Mouse (Mus musculus) kidney, postnatal 14 days (tissue): ENCODE measurements at regions not wholly inside any gene's neighbourhood (a gene's known extent, or its start where the extent isn't known, plus 50 kb on each side); places are given as distances from the start of the nearest gene placed in this dataset.

ENCODE experiments used
- DNase-seq: peaks from one replicate; pipeline ENCODE4 v3.0.0; 2022; ENCODE audit warnings: mixed read lengths

DNA sequence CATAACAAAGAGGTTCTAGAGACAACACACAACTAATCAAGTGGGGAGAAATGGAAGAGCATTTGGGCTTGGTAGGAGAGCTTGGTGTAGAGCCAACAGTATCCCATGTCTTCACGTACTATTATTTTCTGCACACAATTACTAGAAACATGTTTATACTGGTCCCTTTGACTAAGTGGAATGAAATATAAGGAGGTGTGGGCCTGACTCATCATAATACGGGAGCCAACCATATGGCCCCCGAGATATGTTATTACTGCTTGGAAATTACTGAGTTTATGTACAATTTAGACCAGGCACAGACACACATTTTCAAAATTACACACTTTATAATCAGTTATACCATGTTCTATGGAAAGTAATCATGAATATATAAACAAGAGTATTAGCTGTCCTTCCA is 92.7 kb upstream of the Sash1 start:
- no peak for DNase-seq

DNA sequence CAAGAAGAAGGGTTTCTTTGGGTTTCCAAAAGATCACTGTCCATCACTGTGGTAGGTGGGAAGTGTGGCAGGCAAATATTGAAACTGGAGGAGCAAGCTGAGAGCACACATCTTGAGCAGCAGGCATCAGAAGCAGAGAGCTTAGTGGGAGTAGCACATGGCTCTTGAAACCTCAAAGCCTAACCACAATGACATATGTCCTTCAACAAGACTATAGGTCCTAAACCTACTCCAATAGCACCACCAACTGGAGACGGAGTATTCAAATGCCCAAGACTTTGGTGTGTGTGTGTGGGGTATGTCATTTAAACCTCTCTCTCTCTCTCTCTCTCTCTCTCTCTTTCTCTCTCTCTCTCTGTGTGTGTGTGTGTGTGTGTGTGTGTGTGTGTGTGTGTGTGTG is 88.1 kb upstream of the Sash1 start:
- peak; percentile 33 for DNase-seq

DNA sequence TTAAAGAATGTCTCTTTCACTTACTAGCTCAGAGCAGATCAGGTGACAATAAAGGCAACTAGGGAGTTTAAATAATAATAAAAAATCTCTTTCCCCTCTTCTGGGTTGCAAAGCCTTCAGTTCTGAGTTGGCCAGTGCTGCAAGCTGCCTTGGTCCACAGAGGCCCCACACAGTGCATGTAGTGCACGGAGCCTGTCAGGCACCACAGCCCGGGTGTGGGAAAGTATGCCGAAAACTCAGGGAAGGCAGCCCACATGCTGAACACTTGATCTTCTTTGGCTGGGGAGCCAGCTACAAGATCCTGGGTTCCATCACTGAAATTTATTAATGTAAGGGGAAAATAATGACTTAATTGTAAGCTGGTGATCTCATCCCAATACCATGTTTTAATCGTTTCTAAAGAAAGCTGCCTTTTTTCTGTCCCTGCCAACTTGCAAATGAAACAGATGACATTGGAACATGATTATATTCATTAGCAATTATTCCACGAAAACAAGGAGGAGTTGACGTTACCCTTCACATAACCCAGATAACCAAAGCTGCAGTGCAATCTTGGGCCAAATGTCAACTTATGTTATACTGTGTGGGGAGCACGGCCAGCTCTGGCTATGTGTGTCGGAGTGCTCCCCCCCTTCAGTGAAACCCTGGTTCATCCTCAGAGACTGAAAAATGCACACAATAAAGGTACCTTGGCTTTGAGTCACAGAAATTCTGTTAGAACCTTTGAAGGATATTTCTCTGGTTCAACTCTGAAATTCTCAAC is 87.1 kb upstream of the Sash1 start:
- DNase-seq = no peak

DNA sequence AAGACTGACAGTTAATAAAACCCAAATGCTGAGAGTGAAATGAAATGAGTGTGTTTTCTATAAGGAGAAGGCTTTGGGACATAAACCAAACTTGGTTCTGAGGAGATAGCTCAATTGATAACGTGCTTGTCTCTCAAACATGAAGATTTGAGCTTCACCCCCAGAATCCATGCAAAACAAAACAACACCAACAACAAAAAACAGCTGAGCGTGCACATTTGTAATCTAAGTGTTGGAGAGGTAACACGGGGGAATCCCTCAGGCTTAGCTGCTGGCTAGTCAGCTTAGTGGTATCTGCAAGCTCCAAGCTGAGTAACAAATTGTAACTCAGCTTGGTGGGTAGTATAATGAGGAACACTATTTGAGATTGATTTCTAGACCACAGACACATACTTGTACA is 84.9 kb upstream of the Sash1 start:
- no peak for DNase-seq

DNA sequence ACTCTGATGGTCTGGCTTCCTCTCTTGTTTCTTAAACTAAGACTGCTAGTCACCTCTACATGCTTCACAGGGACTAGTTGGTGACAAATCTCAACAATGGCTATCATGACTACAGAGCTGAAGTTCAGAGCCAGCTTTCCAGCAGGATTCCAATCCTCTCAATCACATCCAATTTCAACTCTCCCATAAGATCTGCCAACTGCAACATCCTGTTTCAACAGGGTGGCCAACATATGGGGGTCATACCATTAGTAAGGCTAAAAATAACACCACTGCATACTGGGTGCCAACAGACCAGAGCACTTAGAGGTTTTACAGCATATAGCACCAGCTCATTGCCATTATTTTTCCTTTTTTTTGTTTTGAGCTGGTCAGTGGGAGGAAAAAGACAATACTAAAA is 83.7 kb upstream of the Sash1 start:
- no peak for DNase-seq

DNA sequence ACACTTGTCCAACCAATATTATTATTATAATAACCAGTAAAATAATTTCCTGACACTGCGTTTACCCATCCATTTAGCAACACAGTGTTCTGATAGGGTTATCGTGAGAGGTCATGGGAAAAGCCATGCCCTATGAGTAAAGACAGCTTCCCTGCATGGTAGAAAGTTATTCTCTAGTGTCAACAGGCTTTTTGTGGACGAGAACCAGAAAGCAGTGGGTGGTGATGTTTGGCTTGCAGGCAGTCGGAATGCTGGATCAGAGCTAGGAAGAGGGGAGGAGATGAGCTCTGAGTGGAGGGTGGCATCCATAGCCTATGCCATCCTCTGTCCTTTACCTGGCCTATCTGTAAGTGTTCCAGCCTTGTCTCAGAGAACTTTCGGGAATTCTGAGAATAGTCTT is 83.1 kb upstream of the Sash1 start:
- DNase-seq = no peak

DNA sequence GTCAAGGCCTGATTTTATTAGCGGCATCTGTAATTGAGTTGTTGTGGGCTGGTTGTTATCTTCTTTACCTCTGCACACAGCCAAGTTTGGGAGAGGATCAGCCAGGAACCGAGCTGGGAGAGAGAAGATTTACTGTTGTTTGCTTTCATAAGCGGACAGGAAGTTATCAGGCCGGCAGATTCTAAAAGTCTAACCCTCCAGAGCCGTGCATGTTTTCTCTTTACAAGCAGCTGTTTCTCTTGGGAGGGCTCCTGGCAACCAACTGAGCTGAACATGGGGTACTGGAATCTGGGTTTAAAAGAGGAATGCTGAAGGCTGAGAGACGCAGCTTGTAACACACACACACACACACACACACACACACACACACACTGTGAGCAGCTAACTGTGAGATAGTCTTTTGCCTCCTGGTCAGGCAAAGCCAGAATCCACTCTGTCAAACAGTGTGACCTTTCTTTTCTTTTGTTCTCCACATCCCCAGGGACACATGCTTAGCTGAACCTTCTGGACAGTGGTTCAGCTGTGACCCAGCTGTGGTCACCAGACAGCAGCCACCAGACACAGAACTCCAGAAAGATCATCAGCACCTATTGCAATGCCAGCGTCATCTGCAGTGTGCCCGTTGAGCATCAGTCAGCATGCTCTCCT is 82.5 kb upstream of the Sash1 start:
- DNase-seq = peak; percentile 75

DNA sequence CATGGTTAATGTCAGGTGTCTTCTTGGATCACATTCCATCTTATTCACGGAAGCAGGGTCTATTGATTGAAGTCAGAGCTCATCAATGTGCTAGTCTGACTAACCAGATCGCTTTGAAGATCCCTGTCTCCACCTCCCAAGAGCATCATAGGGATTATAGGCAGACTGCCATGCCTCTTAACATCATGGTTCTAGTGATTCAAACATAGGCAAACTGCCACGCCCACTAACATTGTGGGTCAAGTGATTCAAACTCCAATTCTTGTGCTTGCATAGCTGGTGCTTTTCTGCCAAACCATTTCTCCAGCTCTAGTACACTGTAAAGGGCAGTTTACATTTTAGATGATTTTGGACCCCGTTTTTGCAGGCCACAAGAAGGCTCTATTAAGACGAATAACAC is 77.1 kb upstream of the Sash1 start:
- no peak for DNase-seq

DNA sequence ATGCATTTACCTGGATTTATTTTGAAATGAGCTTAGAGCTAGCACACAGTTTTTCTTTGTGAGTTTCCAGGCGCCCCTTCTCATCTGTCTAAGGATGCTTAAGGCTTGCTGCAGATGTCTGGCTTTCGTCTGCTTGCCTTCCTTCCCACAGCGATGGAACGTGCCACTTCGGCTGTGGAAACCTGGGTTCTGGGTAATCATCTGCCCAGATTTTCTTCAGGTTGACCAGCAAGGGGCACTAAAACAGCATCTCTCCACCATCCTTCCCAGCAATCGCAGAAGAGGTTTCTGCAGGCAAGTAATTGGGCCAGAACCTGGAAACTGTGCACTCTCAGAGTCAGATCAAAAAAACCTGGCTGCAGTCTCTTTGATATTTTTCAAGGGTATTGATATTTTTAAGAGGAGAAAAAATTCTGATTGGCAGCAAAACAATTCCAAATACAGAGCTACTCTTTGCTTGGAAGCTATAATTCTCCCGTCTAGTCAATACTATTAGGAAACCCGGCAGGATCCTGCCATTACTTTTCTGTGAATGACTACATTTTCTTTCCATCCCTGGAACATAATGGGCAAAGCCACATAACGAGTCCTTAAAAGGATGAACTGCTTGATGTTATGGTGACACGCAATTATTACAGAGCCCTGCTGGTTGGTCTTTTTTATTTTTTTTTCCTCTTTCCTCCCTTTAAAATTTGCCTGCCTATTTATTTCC is 75.2 kb upstream of the Sash1 start:
- no peak for DNase-seq

DNA sequence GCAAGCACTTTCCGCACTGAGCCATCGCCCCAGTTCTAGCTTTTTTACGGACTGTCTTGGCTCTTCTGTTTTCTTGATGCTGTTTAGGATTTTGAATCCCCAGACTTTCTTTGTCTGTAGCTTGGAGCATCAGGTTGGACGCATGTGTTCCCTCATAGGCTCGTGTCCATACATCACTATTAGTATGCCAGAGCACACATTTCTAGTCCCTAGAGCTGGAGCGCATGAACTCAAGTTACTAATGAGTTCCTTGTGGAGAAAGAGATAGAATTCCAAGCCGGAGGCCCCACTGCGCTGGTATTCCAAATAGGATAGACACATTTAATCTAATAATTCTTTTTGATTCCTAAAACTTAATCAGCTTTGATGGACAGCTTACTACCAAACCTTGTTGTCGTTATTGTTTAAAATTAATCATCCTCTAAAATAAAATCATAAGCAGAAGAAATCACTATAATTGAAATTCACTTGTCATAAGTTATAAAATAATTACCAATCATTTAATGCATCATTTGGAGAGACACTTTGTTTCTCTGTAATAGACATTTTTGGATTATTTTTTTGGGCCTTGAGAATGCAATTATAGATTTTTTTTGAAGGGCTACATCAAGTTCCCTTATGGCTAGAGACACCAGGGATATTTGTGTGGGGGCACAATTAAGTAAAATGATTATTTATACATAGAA is 74.5 kb upstream of the Sash1 start:
- no peak for DNase-seq

DNA sequence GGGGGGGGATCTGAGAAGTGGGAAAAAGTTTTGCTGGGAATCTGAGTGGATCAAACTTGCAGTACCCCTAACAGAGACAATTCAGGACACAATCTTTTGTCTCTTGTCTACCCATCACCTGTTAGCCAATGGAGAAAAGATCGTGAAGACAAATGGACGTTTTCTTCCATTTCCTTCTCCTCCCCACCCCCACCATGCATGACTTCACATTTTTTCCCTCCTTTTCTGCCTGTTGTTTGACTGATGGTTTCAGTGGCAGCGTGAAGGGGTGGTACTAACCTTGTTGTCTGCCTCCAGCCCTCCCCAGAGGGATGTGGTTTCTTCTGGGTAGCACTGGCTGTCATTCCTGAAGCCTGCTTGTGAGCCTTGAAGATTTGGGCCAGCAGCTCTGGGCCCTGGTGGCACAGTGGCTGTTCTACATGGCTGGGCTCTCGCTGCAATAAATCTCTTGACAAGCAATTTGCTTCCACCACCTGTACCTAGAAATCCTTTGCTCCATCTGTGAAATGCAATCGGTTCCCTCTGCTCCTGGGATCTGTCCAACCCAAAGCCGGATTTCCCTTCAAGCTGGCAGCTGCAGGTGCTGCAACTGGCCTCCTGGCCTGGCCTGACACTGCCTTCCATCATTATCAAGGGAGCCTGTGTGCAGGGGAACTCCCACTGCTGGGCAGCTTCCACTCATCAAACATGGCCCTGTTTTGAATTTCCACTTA is 69.8 kb upstream of the Sash1 start:
- DNase-seq = peak; percentile 18

DNA sequence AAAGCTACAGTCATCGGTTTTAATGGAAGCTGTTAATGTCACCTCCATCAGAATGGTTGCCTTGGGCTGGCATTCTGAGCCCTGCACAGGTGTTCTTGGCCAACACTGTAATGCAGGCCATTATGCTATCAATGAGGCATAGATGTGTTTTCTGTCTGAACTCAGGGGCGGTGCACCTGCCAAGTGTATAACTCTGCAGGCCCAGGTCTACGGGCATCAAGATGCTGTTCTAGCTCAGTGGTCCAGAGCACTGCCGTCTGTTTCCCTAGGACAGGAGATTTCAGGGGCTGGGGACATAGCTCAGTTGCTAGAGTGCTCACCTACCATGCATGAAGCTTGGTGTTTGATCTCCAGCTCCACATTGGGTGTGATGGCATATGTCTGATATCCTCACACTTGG is 68.1 kb upstream of the Sash1 start:
- DNase-seq = no peak

DNA sequence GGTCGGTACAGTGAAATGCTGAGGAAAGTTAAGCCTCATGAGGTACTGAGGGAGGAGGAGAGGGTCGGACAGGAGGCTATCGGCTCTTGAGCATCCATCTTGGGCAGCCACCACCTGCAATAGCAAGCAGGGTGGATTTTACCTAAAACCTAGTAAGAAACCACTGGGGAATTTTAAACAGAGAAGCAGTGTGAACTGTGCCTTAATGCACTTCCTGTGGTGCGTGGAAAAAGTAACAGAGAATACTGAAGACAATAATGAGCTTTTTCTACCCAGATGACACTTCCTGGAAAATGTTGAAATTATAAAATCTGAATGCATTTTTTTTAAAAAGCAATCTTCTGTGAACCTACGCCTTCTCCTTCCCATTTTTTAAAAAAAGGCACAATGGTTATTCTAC is 67.1 kb upstream of the Sash1 start:
- no peak for DNase-seq

DNA sequence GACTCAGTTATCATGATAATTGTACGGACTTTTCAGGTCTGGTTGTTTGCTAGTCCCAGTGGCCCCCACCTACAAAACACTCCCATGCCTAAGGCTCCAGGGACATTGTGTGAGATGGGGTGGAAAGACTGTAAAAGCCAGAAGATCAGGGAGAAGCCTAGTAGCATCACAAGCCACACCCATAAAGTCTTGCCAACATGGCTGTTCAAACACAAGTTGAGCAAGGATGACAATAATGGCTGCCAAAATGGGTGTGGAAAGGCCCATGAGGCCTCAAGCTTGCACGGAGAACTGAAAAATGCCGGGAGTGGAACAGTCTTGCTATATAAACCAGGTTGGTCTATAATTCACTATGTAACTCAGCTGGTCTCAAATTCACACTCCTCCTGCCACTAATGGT is 66.1 kb upstream of the Sash1 start:
- DNase-seq = no peak

DNA sequence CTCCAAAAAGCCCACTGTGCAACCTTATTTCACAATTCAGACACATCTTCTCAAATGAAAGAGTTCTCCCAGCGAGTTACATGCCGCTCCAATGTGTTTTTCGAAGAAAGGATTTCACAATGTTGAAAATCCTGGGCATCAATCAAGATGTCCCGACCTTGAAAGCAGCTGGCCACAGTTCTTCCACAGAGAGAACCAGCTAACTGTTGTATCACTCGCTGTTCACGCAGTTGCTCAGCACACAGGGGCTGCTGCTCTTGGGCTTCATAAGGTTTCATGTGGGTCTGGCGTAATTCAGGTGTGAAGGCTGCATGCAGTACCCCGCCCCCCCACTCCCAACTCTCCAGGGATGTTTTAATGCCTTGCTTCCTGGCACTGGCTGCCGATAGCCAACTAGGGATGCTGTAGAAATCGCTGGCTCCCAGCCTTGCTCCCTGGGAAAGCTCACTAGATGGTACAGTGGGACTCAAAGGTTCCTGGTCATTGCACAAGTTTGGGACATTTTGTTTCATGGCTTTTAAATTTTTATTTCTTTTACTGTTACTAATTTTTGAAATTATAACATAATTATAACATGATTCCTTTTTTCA is 65.5 kb upstream of the Sash1 start:
- DNase-seq = no peak

DNA sequence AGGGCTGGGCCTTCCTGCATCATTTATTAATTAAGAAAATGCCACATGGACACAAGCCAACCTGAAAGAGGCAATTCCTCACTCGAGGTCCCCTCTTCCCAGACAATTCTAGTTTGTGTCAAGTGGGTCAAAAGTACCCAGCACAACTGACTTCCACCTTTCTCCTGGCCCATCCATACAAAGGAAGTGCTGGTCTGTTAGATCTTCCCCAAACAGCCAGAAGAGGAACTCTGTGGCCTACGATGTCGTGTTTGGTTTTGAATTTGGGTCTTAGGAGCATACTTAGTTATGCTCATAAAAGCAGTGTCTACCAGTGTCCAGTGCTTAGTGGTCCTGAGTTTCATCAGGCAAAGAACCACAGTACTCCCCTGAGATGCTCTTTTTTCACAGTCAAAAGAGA is 62.4 kb upstream of the Sash1 start:
- no peak for DNase-seq

DNA sequence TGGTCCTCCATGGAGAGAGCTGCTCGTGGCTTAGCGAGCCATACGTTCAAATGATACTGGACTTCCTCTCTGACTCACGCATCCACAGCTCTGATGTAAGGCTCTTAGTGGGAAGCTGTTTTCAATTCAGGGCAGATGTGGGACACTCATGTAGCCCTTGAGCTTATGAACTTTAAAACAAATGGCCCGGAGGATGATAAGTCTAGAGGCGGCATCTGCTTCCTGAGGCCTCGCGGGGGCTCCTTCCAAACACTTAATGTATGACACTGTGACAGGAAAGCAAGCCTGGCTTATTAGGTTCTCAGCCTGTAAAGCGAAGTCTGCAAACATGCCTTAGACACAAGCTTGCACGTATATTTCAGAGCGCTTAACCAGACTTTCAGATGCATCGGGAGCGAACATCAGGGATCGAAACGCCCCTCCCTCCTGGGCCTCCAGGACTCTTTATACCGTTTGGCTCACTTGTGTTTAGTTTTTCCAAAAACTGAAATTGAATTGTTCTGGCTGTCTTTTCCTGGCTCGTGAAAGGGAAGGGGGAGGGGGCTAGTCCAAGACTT is 59.4 kb upstream of the Sash1 start:
- DNase-seq = peak; percentile 40

DNA sequence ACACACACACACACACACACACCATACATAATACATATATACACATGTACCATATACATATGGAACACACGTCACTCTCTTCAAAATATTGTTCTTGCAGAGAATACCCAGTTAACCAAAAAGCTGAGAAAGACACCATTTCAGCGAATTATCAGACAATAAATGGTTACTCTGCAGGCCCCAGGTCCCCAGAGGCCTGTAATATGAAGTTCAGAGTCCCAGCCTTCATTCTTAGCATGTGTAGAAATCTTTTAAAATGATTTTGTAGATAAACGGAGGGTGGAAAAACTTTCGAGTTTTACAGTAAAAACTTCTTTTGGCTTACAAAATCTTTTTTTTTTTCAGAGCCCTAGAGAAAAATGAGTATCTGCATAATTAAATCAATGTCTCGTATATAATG is 58.7 kb upstream of the Sash1 start:
- DNase-seq = no peak

DNA sequence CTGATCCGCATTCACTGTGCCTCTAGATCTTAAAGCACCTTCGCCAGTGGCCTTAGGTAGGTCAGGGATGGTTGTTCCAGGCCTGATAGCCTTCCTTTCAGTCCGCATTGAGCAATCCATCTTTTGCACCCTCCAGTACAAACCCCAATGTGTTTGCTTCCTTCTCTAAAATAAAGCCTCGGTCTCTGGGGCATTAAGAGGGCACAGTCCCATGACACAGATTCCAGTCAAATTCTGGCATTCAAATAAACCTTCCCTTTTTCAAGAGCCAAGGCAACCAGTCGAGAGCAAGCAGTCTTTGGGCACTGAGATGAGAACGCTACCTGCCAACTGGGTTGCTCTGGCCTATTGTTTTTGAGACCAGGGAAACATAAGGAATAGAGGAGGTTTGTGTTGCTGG is 57.8 kb upstream of the Sash1 start:
- DNase-seq = no peak

DNA sequence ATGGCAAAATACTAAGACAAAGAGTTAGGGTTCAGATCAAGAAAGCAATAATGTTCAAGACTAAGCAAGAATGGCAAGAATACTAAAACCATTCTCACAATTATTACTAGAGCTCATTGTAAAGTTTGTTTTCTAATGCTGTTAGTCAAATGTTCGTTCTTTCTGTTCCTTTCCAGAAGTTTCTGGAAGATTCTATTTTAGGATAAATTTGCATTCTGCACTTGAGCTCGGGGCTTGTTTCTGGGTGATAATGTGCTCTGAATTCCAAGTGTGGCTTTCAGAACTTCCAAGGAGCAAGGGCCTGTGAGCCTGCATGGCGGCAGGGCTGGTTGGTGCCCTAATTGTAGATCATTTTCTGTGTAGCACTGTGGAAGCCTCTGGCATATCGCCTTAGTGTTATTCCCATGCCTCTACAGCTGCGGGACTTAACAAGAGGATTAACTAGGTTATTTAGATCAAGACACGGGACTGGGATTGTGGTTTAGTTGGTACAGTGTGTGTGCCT is 57.1 kb upstream of the Sash1 start:
- no peak for DNase-seq

DNA sequence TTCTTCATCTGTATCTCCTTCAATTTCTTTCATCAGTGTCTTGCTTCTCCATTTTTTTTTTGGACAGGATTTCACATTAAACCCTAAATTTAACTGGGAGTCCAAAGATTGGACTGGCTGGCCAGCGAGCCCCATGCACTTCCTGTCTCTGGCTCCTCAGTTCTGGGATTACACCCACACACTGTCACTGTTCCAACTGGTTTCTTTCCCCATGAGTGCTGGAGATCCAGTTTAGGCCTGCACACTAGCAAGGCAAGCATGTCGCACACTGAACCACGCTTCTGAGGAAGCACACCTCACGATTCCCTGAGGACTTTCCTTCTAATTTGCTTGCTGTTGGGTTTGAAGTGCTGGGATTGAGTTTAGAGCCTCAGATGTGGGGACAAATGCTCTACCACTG is 50.5 kb upstream of the Sash1 start:
- DNase-seq = no peak
